In the genomic region with DNA sequence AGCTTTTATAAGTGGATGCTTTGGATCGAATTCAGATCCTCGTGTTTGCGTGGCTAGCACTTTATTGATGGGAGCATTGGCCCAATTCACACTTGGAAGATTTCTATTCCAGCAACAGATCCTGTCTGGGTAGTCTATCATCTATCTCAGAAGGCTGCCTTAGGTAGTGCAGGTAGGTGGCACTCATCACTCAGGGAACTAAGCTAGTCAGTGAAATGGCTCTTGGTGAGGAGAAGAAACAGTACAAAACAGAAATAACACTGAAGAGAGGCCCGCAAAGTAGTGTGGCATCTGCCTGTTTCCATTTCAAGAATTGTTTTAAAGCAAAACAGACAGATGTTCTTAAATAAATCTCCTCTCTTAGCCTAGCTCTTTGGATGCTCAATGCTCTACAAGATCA, we compare ENCODE assay signal across 24 mouse cellular contexts. TPM values are rescaled to one million over a fixed set of nuclear protein-coding genes. Genes with fewer than 3 reads are reported as not detected.
A peak's percentile ranks its signal among the peaks of the same experiment; 100 is the strongest.
DNase-seq lines count a peak whose midpoint lies in the region; ATAC-seq and TF ChIP-seq lines count a peak whose summit lies in the region.
"Had no signal": no experiment of that assay in that cellular context is flagged by ENCODE, and none has a peak within 500 bp of the region (broad histone marks: within the 10 kb centered on the region; RNA-seq: fewer than 3 reads in every experiment).

No protein-coding gene starts in this region.

- H3K36me3 ChIP-seq in kidney, postnatal 0 days (ENCODE audit: insufficient read depth, low read length), result no peaks in the 10 kb centered on the region
- H3K36me3 ChIP-seq: embryonic facial prominence, embryonic 10.5 days; forebrain, embryonic 12.5 days; G1E; heart, embryonic 15.5 days; limb, embryonic 12.5 days; liver, embryonic 13.5 days; midbrain, embryonic 12.5 days; neural tube, embryonic 13.5 days had no signal

- H3K4me2 ChIP-seq in kidney, postnatal 0 days (ENCODE audit: low read length), result no peak overlapping the region
- H3K4me2 ChIP-seq: forebrain, embryonic 12.5 days; heart, embryonic 15.5 days; limb, embryonic 12.5 days; liver, embryonic 13.5 days; midbrain, embryonic 12.5 days; neural tube, embryonic 13.5 days had no signal

- ATAC-seq in kidney, postnatal 0 days (replicated peaks; ENCODE audit: low FRiP score, low read depth), result no peak
- ATAC-seq in CD4-positive, CD25-positive, alpha-beta regulatory T cell, adult 4 months, result peak; percentile 66
- ATAC-seq in activated CD4-positive, CD25-positive, alpha-beta regulatory T cell, adult 4 months, result peak; percentile 48
- ATAC-seq: hindbrain, embryonic 16.5 days had no signal

- no peaks in the 10 kb centered on the region for H3K9me3 ChIP-seq in kidney, postnatal 0 days (replicated peaks; ENCODE audit: low read length)
- H3K9me3 ChIP-seq: embryonic facial prominence, embryonic 10.5 days; forebrain, embryonic 12.5 days; G1E; heart, embryonic 15.5 days; limb, embryonic 12.5 days; liver, embryonic 13.5 days; midbrain, embryonic 12.5 days; neural tube, embryonic 13.5 days had no signal

- H3K4me3 ChIP-seq in kidney, postnatal 0 days (replicated peaks; ENCODE audit: low read depth, low read length), result no peak overlapping the region
- H3K4me3 ChIP-seq: embryonic facial prominence, embryonic 10.5 days; forebrain, embryonic 12.5 days; heart, embryonic 15.5 days; limb, embryonic 12.5 days; liver, embryonic 13.5 days; midbrain, embryonic 12.5 days; neural tube, embryonic 13.5 days had no signal

- H3K9ac ChIP-seq in kidney, postnatal 0 days (ENCODE audit: low read depth, low read length), result no peak overlapping the region
- H3K9ac ChIP-seq: forebrain, embryonic 12.5 days; heart, embryonic 15.5 days; limb, embryonic 12.5 days; liver, embryonic 13.5 days; midbrain, embryonic 12.5 days; neural tube, embryonic 13.5 days had no signal

- peak; percentile 31; the same call in 1 of the 2 replicates for TF ChIP-seq CTCF in kidney, postnatal 0 days (IDR thresholded peaks at IDR 0.05; ENCODE audit: low read depth)

- H3K4me1 ChIP-seq in kidney, postnatal 0 days (replicated peaks; ENCODE audit: insufficient read depth, low read length), result no peaks in the 10 kb centered on the region
- H3K4me1 ChIP-seq: embryonic facial prominence, embryonic 10.5 days; forebrain, embryonic 12.5 days; heart, embryonic 15.5 days; limb, embryonic 12.5 days; liver, embryonic 13.5 days; midbrain, embryonic 12.5 days; neural tube, embryonic 13.5 days had no signal

- WGBS in kidney, postnatal 0 days, result 87% methylated on average over 4 of the region's 4 CpGs

- no peak overlapping the region for H3K27ac ChIP-seq in kidney, postnatal 0 days
- H3K27ac ChIP-seq: embryonic facial prominence, embryonic 10.5 days; forebrain, embryonic 12.5 days; heart, embryonic 15.5 days; limb, embryonic 12.5 days; liver, embryonic 13.5 days; macrophage; midbrain, embryonic 12.5 days; neural tube, embryonic 13.5 days had no signal

- no peak for DNase-seq in kidney, postnatal 0 days (ENCODE audit: low spot score)
- no peak for DNase-seq in kidney, postnatal 36 days
- peak; percentile 59 for DNase-seq in thymus, postnatal 25 days
- DNase-seq in cerebellum, adult 9-11 months, result no peak
- no peak for DNase-seq in retina, postnatal 1 day
- DNase-seq: B cell, adult 2 months; cerebellum, adult 8-10 months; gastrocnemius, postnatal 10 days; heart, adult 18-20 months; heart, postnatal 4 days; kidney, adult 8-10 months; kidney, postnatal 4 days; liver, embryonic 13.5 days had no signal

- no peaks in the 10 kb centered on the region for H3K27me3 ChIP-seq in kidney, postnatal 0 days (ENCODE audit: insufficient read depth, low read length)
- H3K27me3 ChIP-seq: heart, embryonic 15.5 days; limb, embryonic 12.5 days; liver, embryonic 13.5 days; midbrain, embryonic 12.5 days; neural tube, embryonic 13.5 days had no signal

RNA-seq across cellular contexts. Expression of a gene that starts 10.6 kb away (rescaled TPM):
- 5.6 and 6.3 TPM in 2 replicates for polyA plus RNA-seq in kidney, postnatal 0 days (2015; fragmentation: Nextera tagmentation; extraction: Ambion mirVana)
- 100 to 1,000 TPM; 134 to 151 TPM for polyA plus RNA-seq in CD4-positive, CD25-positive, alpha-beta regulatory T cell, adult 4 months (2017; shearing (Covaris generic))
- polyA plus RNA-seq in activated CD4-positive, CD25-positive, alpha-beta regulatory T cell, adult 4 months (2017; shearing (Covaris generic)), result 100 to 1,000 TPM; 118 to 125 TPM
- polyA plus RNA-seq: G1E had no signal

Comparison
In these comparisons a context has a peak if more than half of its experiments do, and no peak if none do; other contexts are left out.
1. RNA of a gene that starts 10.6 kb away (polyA plus RNA-seq): 134 to 151 TPM in CD4-positive, CD25-positive, alpha-beta regulatory T cell, adult 4 months and 118 to 125 TPM in activated CD4-positive, CD25-positive, alpha-beta regulatory T cell, adult 4 months; 5.6 to 6.3 TPM in kidney, postnatal 0 days; every median in the first group is over 10 times any median in the second.